Mouse (Mus musculus): ENCODE measurements at regions not wholly inside any gene's neighbourhood (a gene's known extent, or its start where the extent isn't known, plus 50 kb on each side); places are given as distances from the start of the nearest gene placed in this dataset.

- in situ Hi-C loops (cut with MboI, MseI): no loop called here
Observed at GRCm38 (mm10) chr13:43963321-43963720, 178.7 kb downstream of the Cd83 start.

DNA sequence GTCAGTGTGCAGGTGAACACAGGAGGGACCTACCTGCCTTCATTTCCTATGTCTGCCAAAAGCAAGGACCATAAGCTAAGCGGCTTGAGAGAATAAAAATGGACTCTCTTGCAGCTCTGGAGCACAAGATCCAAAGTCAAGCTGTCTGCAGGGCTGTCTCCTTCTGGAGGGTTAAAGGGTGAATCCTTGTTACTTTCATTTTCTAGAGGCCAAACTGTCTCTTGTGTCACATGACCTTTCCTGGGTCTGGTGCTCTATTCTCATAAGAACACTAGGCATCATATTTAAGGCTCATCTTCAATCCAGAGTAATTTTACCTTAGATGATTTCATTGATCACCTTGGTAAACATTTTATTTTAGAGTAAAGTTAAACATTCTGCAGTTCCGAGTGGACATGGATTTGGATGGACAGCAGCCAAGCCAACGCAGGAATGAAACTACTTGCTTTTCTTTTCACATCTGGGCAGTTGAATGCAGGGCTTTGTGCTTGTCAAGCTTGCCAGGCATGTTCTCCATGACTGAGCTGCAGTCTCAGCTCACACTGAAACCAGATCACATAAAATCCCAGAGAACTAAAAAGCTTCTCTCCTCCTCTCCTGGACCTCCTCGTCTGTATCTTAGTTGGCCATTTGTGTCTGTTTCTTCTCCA, 180.8 kb downstream of the Cd83 start:
- in situ Hi-C loops (cut with MboI, MseI): no loop called here

- in situ Hi-C loops (cut with MboI, MseI): no loop called here
Observed at GRCm38 (mm10) chr13:43967516-43967915, 182.9 kb downstream of the Cd83 start.

- in situ Hi-C loops (cut with MboI, MseI): no loop called here
Observed at GRCm38 (mm10) chr13:43972906-43973305, 188.3 kb downstream of the Cd83 start.

- in situ Hi-C loops (cut with MboI, MseI): no loop called here
Observed at GRCm38 (mm10) chr13:43975281-43975680, 190.7 kb downstream of the Cd83 start.

DNA sequence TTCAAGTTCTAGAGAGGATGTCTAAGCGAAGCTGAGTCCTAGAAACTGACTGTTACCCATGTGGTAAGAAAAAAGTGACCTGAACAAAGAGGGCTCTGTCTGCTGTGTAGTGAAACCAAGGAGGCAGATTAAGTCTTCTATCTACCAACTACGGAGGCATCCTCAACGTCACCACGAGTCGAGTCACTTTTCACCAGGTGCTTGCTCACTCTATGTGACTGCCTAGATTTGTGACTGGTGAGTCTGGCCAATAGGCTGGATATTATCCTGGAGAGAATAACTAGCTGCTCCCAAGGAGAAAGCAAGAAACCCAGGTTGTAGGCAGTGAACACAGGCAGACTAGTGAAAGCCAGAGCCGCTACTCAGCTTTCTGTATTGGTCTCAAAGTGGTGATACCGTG, 191.2 kb downstream of the Cd83 start:
- in situ Hi-C loops (cut with MboI, MseI): no loop called here

GRCm38 (mm10) chr13:43976676-43977075, 192.1 kb downstream of the Cd83 start:
- in situ Hi-C loops (cut with MboI, MseI): no loop called here

DNA sequence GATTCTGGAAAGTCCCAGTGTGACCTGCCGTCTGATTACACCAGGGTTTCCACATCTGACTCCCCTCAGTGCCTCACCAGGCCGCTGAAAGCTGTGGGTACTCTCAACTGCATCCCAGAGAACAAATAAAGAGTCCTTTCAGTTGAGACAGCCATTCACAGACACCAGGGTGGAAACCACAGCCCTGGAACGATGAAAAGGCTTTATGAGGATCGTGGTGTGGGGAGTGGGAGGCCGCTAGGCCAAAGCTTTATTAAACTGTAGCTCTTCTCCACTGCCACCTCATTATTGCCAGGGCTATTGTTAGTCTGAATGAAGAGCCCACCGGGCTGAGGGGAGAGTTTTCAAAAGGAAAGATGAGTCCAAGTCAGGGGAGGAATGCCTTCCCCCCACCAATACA, 202.8 kb downstream of the Cd83 start:
- in situ Hi-C loops (cut with MboI, MseI): no loop called here

GRCm38 (mm10) chr13:43988421-43988820, 203.8 kb downstream of the Cd83 start:
- in situ Hi-C loops (cut with MboI, MseI): no loop called here

DNA sequence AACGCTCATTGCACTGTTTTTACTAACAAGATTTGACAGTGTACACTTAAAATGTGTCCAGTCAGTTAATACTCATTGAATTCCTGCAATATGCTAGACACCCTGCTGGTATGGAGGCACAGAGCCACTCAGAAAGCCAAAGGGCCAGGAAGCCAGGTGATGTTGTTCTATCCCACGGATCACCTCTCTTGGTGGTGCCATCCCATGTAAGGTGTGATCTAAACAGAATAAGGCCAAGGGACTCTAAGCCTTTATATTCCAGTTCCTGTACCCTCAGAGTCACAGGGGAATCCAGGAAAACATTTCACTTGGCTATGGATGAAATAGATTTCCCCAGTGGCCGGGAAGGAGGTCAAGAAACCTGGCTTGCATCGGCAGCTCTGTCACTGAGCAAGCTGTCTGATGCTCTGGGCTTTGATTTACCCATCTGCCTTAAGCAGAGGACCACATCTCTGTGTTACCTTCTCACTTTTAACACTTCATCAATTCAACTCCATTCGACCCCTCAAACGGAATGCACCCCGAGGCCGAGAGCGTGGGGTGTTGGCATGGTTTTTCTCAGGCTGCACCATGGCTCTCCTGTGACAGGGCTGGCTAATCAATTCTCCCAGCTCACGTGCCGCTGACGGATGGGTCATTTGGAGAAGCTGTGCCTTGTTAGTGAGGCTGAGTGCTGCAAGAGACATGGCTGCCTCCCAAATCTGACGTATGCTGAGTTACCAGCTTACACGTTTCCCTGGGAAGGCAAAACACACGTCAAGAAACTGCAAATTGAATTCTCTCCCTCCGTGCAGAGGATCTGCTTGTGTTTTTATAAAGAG, 205.9 kb downstream of the Cd83 start:
- in situ Hi-C loops (cut with MboI, MseI): no loop called here

DNA sequence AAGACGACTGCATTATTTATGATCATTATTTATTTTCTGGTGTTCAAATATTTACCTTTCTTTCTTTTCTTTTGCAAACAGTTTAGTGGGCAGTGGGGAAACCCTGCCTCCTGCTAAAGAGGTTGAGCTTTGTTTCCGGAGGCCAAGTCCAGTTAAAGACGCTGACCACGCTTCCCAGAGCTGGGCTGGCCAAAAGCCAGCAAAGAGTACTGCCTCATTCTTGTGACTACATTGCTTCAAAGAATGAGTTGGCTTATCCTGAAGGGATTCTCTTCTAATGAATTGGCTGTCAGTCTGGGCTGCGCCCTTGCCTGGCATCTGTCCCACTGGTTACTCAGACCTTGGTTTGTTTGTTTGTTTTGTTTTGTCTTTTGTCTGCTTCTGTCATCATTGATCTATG, 207.2 kb downstream of the Cd83 start:
- in situ Hi-C loops (cut with MboI, MseI): no loop called here

DNA sequence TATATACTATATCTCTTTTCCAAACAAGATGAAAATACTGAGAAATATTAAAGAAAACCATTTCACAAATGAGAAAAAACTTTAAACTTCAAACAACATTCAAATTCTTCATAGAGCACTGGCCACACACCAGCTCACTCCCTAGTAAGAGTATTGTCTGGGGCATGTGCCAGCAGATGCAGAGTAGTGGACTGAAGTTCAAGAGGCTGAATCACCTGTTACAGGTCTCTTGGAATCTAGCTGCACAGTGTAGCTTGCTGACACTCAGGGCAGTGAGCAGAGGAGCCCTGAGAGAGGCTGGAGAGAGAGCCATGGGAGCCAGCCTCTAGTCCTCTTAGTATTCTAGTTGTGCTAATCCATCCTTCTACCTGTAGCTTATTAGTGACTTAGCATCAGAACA, 208.4 kb downstream of the Cd83 start:
- in situ Hi-C loops (cut with MboI, MseI): no loop called here

DNA sequence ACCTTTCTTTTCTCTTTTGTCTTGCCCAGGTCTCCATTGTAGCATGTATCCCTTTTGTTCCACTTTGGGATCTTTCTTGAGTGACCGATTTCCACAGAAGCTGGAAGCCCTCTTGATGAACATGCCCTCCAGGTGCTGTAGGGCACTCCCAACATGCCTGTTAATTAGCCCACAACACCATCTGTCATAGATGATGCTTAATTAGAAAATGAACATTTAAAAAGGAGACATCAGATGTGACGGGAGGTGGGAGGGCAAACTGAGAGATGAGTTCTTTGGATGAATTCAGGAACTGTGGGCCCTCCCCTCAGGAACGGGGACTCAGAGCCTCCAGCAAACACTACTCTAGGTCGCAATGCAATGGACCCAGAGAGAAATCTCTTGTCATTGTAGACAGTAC, 209.8 kb downstream of the Cd83 start:
- in situ Hi-C loops (cut with MboI, MseI): no loop called here

GRCm38 (mm10) chr13:43995623-43996022, 211.0 kb downstream of the Cd83 start:
- in situ Hi-C loops (cut with MboI, MseI): no loop called here

DNA sequence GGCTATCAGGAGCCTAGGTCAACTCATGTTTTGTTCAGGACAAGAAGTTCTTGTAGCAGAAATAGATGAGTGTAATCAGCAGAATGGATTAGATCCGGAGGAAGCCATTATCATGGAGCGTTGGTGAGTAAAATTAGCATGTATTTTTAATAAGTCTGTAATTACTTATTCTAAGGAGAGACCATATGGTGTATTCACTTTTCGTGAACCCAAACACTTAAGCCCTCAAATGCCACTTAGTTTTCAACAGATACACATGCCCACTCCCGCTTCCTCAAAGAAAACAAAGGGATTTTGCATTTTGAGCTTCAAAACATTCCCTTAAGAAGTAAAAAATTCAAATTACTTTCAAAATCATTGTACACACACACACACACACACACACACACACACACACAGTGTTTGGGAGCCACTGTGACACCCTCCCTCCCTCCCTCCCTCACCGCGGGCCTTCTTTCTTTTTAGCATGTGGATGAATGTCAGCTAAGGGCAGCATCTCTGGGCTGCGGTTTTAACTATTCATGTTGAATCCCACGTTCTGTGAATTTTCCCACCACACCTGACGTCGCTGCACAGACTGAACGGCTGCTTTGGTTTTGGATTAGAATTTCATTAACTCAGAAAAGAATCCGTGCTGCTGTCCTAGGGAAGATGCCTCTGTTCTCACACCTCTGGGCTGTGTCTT, 217.4 kb downstream of the Cd83 start:
- in situ Hi-C loops (cut with MboI, MseI): loop anchor here in 1 of 2 experiments (10.0 kb wide), 1 partner anchor 1433 kb away; no protein-coding TSS in a partner anchor

DNA sequence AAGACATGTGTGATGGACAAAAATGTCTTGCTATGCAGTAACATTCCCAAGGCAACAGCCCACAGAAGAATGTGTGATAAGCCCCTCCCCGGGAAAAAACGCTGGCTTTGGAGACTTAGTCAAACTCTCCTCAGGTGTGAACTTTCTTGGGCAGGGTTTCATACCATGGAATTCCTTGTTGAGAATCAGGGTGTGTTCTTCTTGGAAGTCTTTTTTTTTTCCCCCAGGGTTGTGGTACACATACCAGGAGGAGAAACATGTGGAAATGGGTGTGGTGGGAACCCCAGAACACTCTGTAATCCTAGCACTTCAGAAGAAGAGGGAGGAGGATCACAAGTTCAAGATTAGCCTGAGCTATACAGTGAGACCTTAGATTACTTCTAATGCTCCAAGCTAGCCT, 228.3 kb downstream of the Cd83 start:
- in situ Hi-C loops (cut with MboI, MseI): no loop called here

GRCm38 (mm10) chr13:44018489-44019303, 234.1 kb downstream of the Cd83 start:
- in situ Hi-C loops (cut with MboI, MseI): no loop called here

GRCm38 (mm10) chr13:44019304-44019583, 234.7 kb downstream of the Cd83 start:
- in situ Hi-C loops (cut with MboI, MseI): no loop called here

GRCm38 (mm10) chr13:44020851-44021250, 236.3 kb downstream of the Cd83 start:
- in situ Hi-C loops (cut with MboI, MseI): no loop called here

DNA sequence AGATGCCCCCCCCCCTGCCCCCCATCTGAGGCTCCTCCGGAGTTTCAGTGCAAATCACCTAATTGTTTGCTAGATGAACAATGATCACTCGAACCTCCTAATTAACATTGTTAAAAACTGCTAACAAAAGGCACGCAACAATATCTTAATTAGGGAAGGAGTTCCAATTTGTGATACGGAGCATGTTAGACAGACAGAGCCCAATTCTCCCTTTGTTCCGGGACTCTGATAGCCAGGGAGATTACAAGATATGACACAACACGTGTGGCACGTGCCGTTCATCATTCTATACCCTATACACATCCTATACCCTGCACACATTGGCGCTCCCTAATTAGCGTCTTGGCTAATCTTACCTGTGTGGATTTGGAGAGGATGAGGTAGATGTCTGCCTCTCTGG, 237.5 kb downstream of the Cd83 start:
- in situ Hi-C loops (cut with MboI, MseI): no loop called here

DNA sequence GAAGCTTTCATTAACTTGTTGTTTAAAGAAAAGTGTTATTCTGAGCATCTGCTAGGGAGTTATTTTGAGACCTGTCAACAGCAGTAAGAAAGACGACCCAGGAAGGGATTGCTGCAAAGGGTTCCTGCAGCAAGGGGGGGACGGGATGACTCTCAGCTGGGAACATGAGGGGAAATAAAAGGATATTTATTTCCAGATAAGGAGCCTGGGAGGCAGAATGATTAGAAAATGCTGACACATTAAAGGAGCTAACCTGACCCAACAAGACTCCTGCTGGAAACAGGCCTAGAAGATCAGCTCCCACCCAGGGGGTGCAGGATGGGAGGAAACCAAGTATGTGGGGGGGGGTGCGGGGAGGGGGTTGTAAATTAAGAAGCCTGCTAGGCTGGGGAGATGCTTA, 240.0 kb downstream of the Cd83 start:
- in situ Hi-C loops (cut with MboI, MseI): no loop called here

Data from T-helper 17 cell (primary cell).